Mouse (Mus musculus) ES-E14 (cell line): ENCODE data around the gene D430042O09Rik. TPM values are rescaled to one million over a fixed set of nuclear protein-coding genes. Genes with fewer than 3 reads are reported as not detected.

Experiments
- DNase-seq: peaks from one replicate; pipeline ENCODE4 v3.0.0-alpha.2; 2013; ENCODE audit warnings: low read depth, low spot score
- H3K27ac ChIP-seq: 2 replicates; pipeline ENCODE4 v1.5.1; 2012; ENCODE audit warnings: low read depth, mild to moderate bottlenecking, low read length, moderate library complexity, mixed read lengths; ENCODE audit not compliant: poor library complexity, insufficient read depth, severe bottlenecking
- H3K36me3 ChIP-seq: 2 replicates; pipeline ENCODE4 v1.6.1; 2012; ENCODE audit warnings: mild to moderate bottlenecking, low read length, moderate library complexity, mixed read lengths; ENCODE audit not compliant: control insufficient read depth, poor library complexity, insufficient read depth, severe bottlenecking
- H3K4me1 ChIP-seq, 2 experiments: fragments of 150-350 bp in 1 of 2; sonication (generic) in 1 of 2; 2 replicates each; pipeline ENCODE4 v1.6.1; 2012; ENCODE audit warnings: low read length in 2 of 2, mild to moderate bottlenecking in 1 of 2, mixed read lengths in 1 of 2; ENCODE audit not compliant: control insufficient read depth in 2 of 2, insufficient read depth in 2 of 2, poor library complexity in 1 of 2
- H3K4me3 ChIP-seq, 2 experiments: fragments of 150-350 bp in 1 of 2; sonication (generic) in 1 of 2; 2 replicates each; pipeline ENCODE4 v1.5.1; 2012; ENCODE audit warnings: low read length in 2 of 2, low read depth in 1 of 2, mild to moderate bottlenecking in 1 of 2, mixed read lengths in 1 of 2; ENCODE audit not compliant: insufficient read depth in 1 of 2, poor library complexity in 1 of 2, severe bottlenecking in 1 of 2
- H3K9ac ChIP-seq: 2 replicates; pipeline ENCODE4 v1.6.1; 2012; ENCODE audit warnings: low read depth, mild to moderate bottlenecking, low read length, mixed read lengths; ENCODE audit not compliant: poor library complexity, insufficient read depth, severe bottlenecking
- H3K9me3 ChIP-seq: fragments of 150-350 bp; sonication (generic); 2 replicates; pipeline ENCODE4 v1.6.1; 2012; ENCODE audit warnings: low read depth, mild to moderate bottlenecking, low read length; ENCODE audit not compliant: control insufficient read depth, insufficient read depth
- CHD2 ChIP-seq: IDR thresholded peaks from 2 replicates; pipeline ENCODE4 v1.6.1; 2014; ENCODE audit warnings: mild to moderate bottlenecking, low read depth, low read length, inconsistent platforms
- HCFC1 ChIP-seq: IDR thresholded peaks from 2 replicates; pipeline ENCODE4 v1.6.1; 2012; ENCODE audit warnings: low read length, inconsistent platforms, borderline replicate concordance; ENCODE audit not compliant: insufficient read depth
- MAFK ChIP-seq: IDR thresholded peaks from 2 replicates; pipeline ENCODE4 v1.6.1; 2014; ENCODE audit warnings: mild to moderate bottlenecking, low read depth, low read length, inconsistent platforms; ENCODE audit not compliant: insufficient read depth
- ZC3H11A ChIP-seq: IDR thresholded peaks from 2 replicates; pipeline ENCODE4 v1.6.1; 2012; ENCODE audit warnings: low read depth, mild to moderate bottlenecking, inconsistent platforms, low read length, borderline replicate concordance
- ZNF384 ChIP-seq: IDR thresholded peaks from 2 replicates; pipeline ENCODE4 v1.6.1; 2012; ENCODE audit warnings: low read depth, low read length, inconsistent platforms
- in situ Hi-C, 2 experiments: fragments of 600-800 bp; cut with MboI; formaldehyde crosslinking; loops; one replicate each; pipeline ENCODE4 v1.15.1; 2025; ENCODE audit warnings: low sequenced_read_pairs in 2 of 2, inconsistent platforms in 1 of 2; ENCODE audit not compliant: unreplicated experiment in 2 of 2
- total RNA-seq: library from RNA; depleted of rRNA; stranded (reverse); fragments of 300-350 nt; gene quantifications from 2 replicates; pipeline ENCODE4 v1.2.3, GENCODE M21; 2012

Gene D430042O09Rik
- total RNA-seq, 1 experiment = 4.4 TPM

GRCm38 (mm10) chr7:125865234-125865633, 157.5 kb downstream of the D430042O09Rik start:
- TF ChIP-seq CHD2 (no peak), ZNF384 (no peak), HCFC1 (no peak), MAFK (no peak), ZC3H11A (no peak)
- in situ Hi-C loops = no loop called here
- Histone ChIP-seq H3K36me3 (no peaks in the 10 kb centered on the region), H3K9me3 (no peaks in the 10 kb centered on the region), H3K9ac (no peak overlapping the region), H3K4me3 (no peak overlapping the region), H3K27ac (no peak overlapping the region), H3K4me1 (no peaks in the 10 kb centered on the region; a peak in 1 of 4 replicates)
- DNase-seq = no peak

GRCm38 (mm10) chr7:125868570-125868969, 160.9 kb downstream of the D430042O09Rik start:
- in situ Hi-C loops = no loop called here
- H3K4me1 ChIP-seq = peaks cover 4 to 11% of the 10 kb centered on the region in 2 experiments; a peak in 2 of 4 replicates

GRCm38 (mm10) chr7:125871404-125872201, 163.9 kb downstream of the D430042O09Rik start:
- in situ Hi-C loops = no loop called here
- Histone ChIP-seq H3K4me3 (no peak overlapping the region), H3K9me3 (no peaks in the 10 kb centered on the region), H3K36me3 (no peaks in the 10 kb centered on the region), H3K27ac (no peak overlapping the region), H3K4me1 (peaks cover 4 to 11% of the 10 kb centered on the region in 2 experiments; a peak in 2 of 4 replicates), H3K9ac (no peak overlapping the region)
- no peak for TF ChIP-seq ZC3H11A
- peak; percentile 84 for TF ChIP-seq MAFK
- DNase-seq = no peak

More at GRCm38 (mm10) chr7:125868570-125868969, 160.9 kb downstream of the D430042O09Rik start:
- TF ChIP-seq MAFK (no peak), CHD2 (no peak), HCFC1 (no peak), ZC3H11A (no peak), ZNF384 (no peak)
- H3K36me3 ChIP-seq = no peaks in the 10 kb centered on the region
- no peaks in the 10 kb centered on the region for H3K9me3 ChIP-seq
- no peak overlapping the region for H3K9ac ChIP-seq
- H3K27ac ChIP-seq = no peak overlapping the region
- no peak overlapping the region for H3K4me3 ChIP-seq
- no peak for DNase-seq

GRCm38 (mm10) chr7:125872202-125872580, 164.5 kb downstream of the D430042O09Rik start:
- H3K4me3 ChIP-seq = no peak overlapping the region
- no peak overlapping the region for H3K27ac ChIP-seq
- no peaks in the 10 kb centered on the region for H3K36me3 ChIP-seq
- in situ Hi-C loops = no loop called here
- DNase-seq = no peak
- H3K9me3 ChIP-seq = no peaks in the 10 kb centered on the region
- H3K4me1 ChIP-seq = peaks cover 4 to 11% of the 10 kb centered on the region in 2 experiments; a peak in 2 of 4 replicates
- TF ChIP-seq MAFK = no peak
- TF ChIP-seq ZC3H11A = no peak
- no peak for TF ChIP-seq HCFC1
- no peak for TF ChIP-seq ZNF384
- TF ChIP-seq CHD2 = no peak
- H3K9ac ChIP-seq = no peak overlapping the region

- in situ Hi-C loops = no loop called here
- DNase-seq = no peak
- H3K4me3 ChIP-seq = no peak overlapping the region
- H3K27ac ChIP-seq = no peak overlapping the region
- H3K36me3 ChIP-seq = no peaks in the 10 kb centered on the region
- no peak overlapping the region for H3K9ac ChIP-seq
- peaks cover 4 to 11% of the 10 kb centered on the region in 2 experiments; a peak in 2 of 4 replicates for H3K4me1 ChIP-seq
- TF ChIP-seq MAFK = no peak
- no peak for TF ChIP-seq ZNF384
- TF ChIP-seq HCFC1 = no peak
- TF ChIP-seq ZC3H11A = no peak
- no peak for TF ChIP-seq CHD2
- no peaks in the 10 kb centered on the region for H3K9me3 ChIP-seq
Observed at GRCm38 (mm10) chr7:125872874-125873273, 165.2 kb downstream of the D430042O09Rik start.
